Mouse (Mus musculus) spleen, adult 2 months (tissue): Measurements from ENCODE around the gene Gm20547. TPM values are rescaled to one million over a fixed set of nuclear protein-coding genes. Genes with fewer than 3 reads are reported as not detected.
A peak's percentile ranks its signal among the peaks of the same experiment; 100 is the strongest.

Experiments
- DNase-seq, 2 experiments: peaks; one replicate each; pipeline versions ENCODE4 v3.0.0 to v3.0.0-alpha.2; 2012 to 2021; ENCODE audit warnings: low spot score in 2 of 2, low read depth in 1 of 2
- H3K27ac ChIP-seq: fragments of 200-500 bp; 2 replicates; pipeline ENCODE4 v1.5.1; 2012; ENCODE audit warnings: low read length, inconsistent platforms; ENCODE audit not compliant: insufficient read depth
- H3K27me3 ChIP-seq: fragments of 200-500 bp; 2 replicates; pipeline ENCODE4 v1.6.1; 2012; ENCODE audit warnings: mild to moderate bottlenecking, moderate library complexity, low read length, inconsistent platforms; ENCODE audit not compliant: control insufficient read depth, insufficient read depth
- H3K36me3 ChIP-seq: fragments of 200-500 bp; 2 replicates; pipeline ENCODE4 v1.6.1; 2012; ENCODE audit warnings: mild to moderate bottlenecking, low read length, inconsistent platforms; ENCODE audit not compliant: control insufficient read depth, insufficient read depth
- H3K4me1 ChIP-seq: fragments of 200-500 bp; 2 replicates; pipeline ENCODE4 v1.6.1; 2011; ENCODE audit warnings: inconsistent platforms; ENCODE audit not compliant: control insufficient read depth, insufficient read depth, insufficient read length
- H3K4me3 ChIP-seq: fragments of 200-500 bp; 2 replicates; pipeline ENCODE4 v1.5.1; 2011; ENCODE audit warnings: mild to moderate bottlenecking, inconsistent platforms; ENCODE audit not compliant: insufficient read depth, insufficient read length; ENCODE audit errors: extremely low read depth
- CTCF ChIP-seq: fragments of 200-500 bp; IDR thresholded peaks from 2 replicates; pipeline ENCODE4 v1.5.1; 2011; ENCODE audit warnings: mild to moderate bottlenecking, inconsistent platforms; ENCODE audit not compliant: insufficient read depth, insufficient read length, insufficient replicate concordance; ENCODE audit errors: extremely low read depth
- POLR2A ChIP-seq: fragments of 200-500 bp; IDR thresholded peaks from 2 replicates; pipeline ENCODE4 v1.6.1; 2011; ENCODE audit warnings: low read depth, low read length, inconsistent platforms
- WGBS: fragments of 180-500 bp; shearing (Covaris S2); methylation state at CpG from one replicate; pipeline ENCODE4 v1.1.7; 2018; 5-methylcytosine and 5-hydroxymethylcytosine counted together
- polyA plus RNA-seq: library from polyadenylated mRNA; depleted of rRNA; stranded (reverse); fragments of >200 nt; gene quantifications from 2 replicates; pipeline ENCODE4 v1.2.3, GENCODE M21; 2012

Gm20547 gene
- polyA plus RNA-seq, 1 experiment, result 0.04 TPM

DNA sequence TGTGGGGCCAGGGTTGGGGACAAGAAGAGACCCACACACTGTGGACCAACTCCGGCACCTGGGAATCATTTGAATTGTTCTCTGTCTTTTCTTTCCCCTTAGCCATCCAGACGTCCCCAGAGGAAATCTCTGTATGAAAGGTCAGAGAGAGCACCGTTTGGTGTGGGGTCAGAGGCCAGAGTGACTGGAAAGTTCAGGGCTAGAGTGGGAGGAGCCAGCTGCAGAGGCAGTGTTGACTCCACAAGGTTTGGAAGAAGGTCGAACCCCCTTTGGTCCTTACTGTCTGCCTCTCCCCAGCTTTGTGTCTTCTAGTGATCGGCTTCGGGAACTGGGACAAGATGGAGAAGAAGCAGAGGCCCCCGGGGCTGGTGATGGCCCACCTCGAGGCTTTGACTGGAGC is 28.3 kb downstream of the Gm20547 start:
- WGBS, result 91% methylated on average over 8 of the region's 8 CpGs
- TF ChIP-seq POLR2A, result no peak
- no peak for TF ChIP-seq CTCF
- H3K27me3 ChIP-seq, result no peaks in the 10 kb centered on the region
- H3K36me3 ChIP-seq, result peaks cover 12% of the 10 kb centered on the region
- H3K4me1 ChIP-seq, result peaks cover 12% of the 10 kb centered on the region; the same call in 1 of the 2 replicates
- no peak overlapping the region for H3K4me3 ChIP-seq
- H3K27ac ChIP-seq, result no peak overlapping the region
- no peak for DNase-seq

DNA sequence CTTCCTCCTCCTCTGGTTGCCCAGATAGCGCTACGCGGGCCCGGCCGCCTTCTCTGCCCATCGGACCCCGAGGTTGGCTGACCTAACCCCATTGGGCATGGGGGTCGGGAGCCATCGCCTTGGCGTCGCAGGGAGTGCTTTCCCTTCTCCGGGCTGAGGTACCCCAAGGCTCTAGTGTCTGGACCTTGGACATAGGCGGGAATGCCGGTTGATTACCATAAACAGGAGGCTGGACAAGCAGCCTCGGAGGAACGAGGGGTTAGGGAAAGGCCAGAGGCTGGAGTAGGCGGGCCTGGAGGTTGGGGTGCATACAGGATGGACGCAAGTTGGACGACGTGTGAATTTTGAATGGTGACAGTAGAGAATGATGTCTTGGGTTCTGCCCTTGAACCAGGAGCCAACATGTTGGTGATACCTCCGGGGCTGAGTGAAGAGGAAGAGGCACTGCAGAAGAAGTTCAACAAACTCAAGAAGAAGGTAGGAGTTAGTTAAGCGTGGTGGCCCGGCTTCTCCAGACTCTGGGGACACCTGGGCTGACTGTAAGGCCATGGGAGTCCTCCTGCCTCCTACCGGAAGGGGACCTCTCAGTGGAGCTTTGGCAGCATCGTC is 31.2 kb downstream of the Gm20547 start:
- Histone ChIP-seq H3K36me3 (peaks cover 33% of the 10 kb centered on the region), H3K27ac (peak overlapping the region; percentile 56; the same call in 1 of the 2 replicates)

DNA sequence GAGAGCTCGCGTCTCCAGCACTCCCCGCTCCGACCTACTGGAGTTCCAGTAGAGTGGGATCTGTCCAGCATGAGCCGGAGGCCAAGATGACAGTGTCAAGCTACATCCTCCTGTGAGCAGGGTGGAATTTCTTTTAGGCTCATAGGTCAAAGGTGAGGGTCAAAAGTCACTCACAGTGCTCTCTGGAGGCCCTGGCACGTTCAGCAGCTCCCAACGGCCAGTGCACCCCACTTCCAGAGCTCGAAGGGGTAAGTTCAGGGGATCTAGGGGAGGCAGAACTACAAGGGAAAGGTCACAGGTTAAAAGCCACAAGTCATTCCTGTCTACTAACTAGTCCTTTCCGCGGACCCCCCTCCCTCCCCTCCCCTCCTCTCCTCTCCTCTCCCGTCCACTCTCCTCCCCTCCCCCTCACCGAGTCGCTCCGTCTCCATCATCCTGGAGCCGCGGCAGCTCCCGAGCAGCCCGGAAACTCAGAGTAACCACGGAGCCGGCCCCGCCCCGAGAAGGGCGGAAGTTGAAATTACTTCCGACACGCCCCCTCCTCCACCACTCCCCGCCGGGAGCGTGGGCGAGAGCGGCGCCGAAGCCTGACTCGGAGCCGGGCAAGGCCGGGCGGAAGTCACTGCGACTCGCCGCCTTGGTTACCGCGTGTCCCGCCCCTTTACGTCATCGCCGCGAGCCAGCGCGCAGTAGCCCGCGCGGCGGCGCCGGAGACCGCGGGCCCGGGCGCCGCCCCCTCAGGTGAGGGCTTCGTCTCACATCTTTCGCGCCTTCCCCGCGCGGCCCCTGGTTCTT is 31.9 kb downstream of the Gm20547 start, which contains the start of the genes Skiv2l and Nelfe:
Gene Skiv2l (minus strand): TSS at position 489 of the 795 bp plus-strand sequence.
Gene Nelfe (plus strand): TSS at position 670 of the 795 bp plus-strand sequence.
- H3K4me1 ChIP-seq, result peaks cover 12% of the 10 kb centered on the region; the same call in 1 of the 2 replicates
- H3K36me3 ChIP-seq, result peaks cover 35% of the 10 kb centered on the region
- H3K27me3 ChIP-seq, result no peaks in the 10 kb centered on the region
- TF ChIP-seq POLR2A (no peak; the same call in 1 of the 2 replicates), CTCF (no peak)
- DNase-seq, result peak; percentile 93 to 97
- 1% methylated on average over 65 of the region's 65 CpGs for WGBS
- H3K27ac ChIP-seq, result peak within 1 kb of the TSS; percentile 56
- H3K4me3 ChIP-seq, result peak within 1 kb of the TSS; percentile 79

More for the DNA sequence above, 31.2 kb downstream of the Gm20547 start:
- TF ChIP-seq CTCF (no peak), POLR2A (no peak)
- no peak for DNase-seq
- WGBS, result 1% methylated on average over 24 of the region's 25 CpGs
- Histone ChIP-seq H3K4me1 (peaks cover 12% of the 10 kb centered on the region; the same call in 1 of the 2 replicates), H3K27me3 (no peaks in the 10 kb centered on the region), H3K4me3 (peak overlapping the region; percentile 79)

DNA sequence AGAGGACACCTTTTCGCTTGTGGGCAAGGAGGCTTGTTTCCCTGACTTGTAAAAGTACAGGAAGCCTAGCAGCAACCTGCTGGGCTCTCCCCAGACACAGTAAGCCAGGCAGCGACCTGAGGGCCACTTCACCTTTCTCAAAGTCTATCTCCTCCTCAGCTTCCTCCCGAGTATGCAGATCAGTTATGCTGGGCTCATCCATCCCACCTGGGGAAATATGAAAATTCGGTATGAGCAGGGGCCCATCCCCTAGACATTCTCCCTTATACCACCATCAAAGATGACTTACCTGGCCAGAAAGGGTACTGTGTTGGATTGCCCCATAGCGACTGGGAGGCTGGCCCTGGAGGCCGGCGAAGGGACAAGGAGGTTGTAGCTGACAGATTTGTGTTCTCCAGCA is 34.2 kb downstream of the Gm20547 start:
- WGBS, result 94% methylated on average over 7 of the region's 7 CpGs
- Histone ChIP-seq H3K27ac (no peak overlapping the region), H3K4me3 (no peak overlapping the region), H3K36me3 (peaks cover 32% of the 10 kb centered on the region), H3K27me3 (no peaks in the 10 kb centered on the region), H3K4me1 (peaks cover 12% of the 10 kb centered on the region; the same call in 1 of the 2 replicates)
- DNase-seq, result no peak
- TF ChIP-seq CTCF (no peak), POLR2A (no peak)

DNA sequence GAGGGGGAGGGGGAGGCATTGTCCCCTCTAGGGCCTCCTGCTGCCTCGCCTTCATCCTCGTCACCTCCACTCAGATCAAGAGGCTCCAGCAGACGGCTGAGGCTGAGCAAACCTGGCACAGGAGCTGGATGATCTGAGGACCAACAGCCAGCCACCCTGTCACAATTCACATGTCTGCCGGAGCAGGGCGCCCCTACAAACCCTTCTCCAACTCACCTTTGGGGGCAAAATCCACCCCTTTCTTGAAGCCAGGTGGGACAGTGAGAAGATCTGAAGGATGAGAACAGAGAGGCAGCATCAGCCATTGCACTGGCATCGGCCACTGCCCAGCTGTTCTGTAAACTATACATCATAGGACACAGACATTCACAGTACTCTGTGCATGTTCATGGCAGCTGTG is 34.6 kb downstream of the Gm20547 start:
- no peak for DNase-seq
- H3K4me3 ChIP-seq, result no peak overlapping the region
- TF ChIP-seq POLR2A (no peak), CTCF (no peak)
- no peak overlapping the region for H3K27ac ChIP-seq
- H3K36me3 ChIP-seq, result peaks cover 32% of the 10 kb centered on the region
- H3K27me3 ChIP-seq, result no peaks in the 10 kb centered on the region
- peaks cover 12% of the 10 kb centered on the region; the same call in 1 of the 2 replicates for H3K4me1 ChIP-seq
- WGBS, result 89% methylated on average over 6 of the region's 6 CpGs

DNA sequence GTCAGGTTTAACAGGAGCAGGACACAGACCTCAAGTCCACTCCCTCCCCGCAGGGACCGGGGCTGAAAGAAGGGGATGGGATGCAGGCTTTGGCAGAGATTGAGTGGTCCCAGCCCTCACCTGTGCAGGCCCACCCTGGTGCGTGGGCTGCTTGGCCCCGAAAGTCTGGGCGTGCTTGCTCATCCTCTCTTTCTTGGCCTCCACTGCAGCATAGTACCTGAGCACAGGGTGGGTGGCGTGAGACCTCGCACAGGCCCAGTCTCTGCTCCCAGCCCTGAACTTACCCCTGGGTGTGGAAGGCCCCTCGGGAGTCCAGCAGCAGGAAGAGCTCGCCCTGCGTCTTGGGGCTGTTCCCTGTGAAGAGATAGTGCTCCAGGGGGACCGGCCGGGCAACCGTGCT is 37.0 kb downstream of the Gm20547 start:
- no peak for TF ChIP-seq CTCF
- no peak for TF ChIP-seq POLR2A
- no peak overlapping the region for H3K27ac ChIP-seq
- no peak overlapping the region for H3K4me3 ChIP-seq
- H3K36me3 ChIP-seq, result peaks cover 48% of the 10 kb centered on the region
- WGBS, result 94% methylated on average over 13 of the region's 13 CpGs
- no peaks in the 10 kb centered on the region for H3K27me3 ChIP-seq
- DNase-seq, result no peak
- H3K4me1 ChIP-seq, result peaks cover 4% of the 10 kb centered on the region; the same call in 1 of the 2 replicates
